Mouse (Mus musculus) G1E-ER4 (cell line): ENCODE data around the gene Ldoc1. TPM values are rescaled to one million over a fixed set of nuclear protein-coding genes. Genes with fewer than 3 reads are reported as not detected.

Experiments
- GATA1 ChIP-seq: IDR thresholded peaks from one replicate; pipeline ENCODE4 v1.8.0; 2012; ENCODE audit warnings: low read length, inconsistent platforms
- polyA plus RNA-seq: library from polyadenylated mRNA; stranded (reverse); fragments of >175 nt; gene quantifications from 2 replicates; pipeline ENCODE4 v1.2.3, GENCODE M21; 2012

Gene Ldoc1
- not detected in 2 replicates for polyA plus RNA-seq

DNA sequence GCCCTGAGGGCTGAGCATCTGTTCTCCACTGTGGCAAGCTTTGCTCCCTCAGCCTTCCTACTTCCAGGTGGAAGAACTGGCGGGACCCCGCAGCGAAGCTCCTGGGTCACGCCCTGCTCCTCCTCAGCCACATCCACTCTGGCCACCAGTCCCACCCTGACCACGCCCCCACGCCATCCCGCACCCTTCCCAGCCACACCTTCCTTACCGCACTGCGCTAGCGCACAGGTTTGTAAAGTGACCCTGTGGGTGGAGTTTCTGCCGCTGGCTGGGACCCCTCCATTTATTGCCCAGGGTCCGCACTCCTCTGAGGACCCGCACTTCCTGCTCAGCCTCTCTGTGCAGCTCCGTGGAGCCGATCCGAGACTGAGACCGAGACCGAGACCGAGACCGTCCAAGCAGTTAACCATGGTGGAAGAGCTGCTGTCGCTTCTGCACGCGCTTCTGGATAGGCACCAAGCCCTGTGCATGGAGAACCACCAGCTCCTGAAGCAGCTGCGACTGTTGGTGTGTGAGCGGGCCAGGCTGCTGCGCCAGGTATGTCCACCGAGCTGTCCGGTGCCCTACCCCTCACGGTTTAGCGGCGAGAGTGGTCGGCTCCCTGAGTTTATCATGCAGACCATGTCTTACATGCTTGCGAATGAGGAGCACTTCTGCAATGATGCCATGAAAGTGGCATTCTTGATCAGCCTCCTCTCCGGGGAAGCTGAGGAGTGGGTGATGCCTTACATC is at the start of gene Ldoc1:
Gene Ldoc1 (plus strand): TSS at position 196 of the 732 bp plus-strand sequence.
- no peak for TF ChIP-seq GATA1

DNA sequence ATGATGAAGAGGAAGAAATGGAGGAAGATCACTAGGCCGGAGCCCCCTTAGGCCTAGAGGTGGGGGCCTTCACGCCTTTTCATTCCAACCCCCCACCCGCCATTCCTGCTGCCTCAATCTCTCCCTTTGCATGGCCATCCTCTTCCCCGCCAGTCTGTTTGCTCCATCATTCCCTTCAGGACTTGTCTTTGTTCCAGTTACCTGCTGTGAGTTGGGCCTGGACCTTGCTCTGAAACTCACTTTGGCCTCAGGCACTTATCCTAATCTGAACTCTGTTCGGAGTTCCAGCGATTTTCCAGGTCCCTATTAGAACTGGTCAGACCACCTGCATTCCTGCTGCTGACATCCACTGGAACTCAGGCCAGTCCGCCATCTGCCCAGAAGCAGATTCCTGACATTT is 834 bp downstream of the Ldoc1 start:
- TF ChIP-seq GATA1, result no peak

DNA sequence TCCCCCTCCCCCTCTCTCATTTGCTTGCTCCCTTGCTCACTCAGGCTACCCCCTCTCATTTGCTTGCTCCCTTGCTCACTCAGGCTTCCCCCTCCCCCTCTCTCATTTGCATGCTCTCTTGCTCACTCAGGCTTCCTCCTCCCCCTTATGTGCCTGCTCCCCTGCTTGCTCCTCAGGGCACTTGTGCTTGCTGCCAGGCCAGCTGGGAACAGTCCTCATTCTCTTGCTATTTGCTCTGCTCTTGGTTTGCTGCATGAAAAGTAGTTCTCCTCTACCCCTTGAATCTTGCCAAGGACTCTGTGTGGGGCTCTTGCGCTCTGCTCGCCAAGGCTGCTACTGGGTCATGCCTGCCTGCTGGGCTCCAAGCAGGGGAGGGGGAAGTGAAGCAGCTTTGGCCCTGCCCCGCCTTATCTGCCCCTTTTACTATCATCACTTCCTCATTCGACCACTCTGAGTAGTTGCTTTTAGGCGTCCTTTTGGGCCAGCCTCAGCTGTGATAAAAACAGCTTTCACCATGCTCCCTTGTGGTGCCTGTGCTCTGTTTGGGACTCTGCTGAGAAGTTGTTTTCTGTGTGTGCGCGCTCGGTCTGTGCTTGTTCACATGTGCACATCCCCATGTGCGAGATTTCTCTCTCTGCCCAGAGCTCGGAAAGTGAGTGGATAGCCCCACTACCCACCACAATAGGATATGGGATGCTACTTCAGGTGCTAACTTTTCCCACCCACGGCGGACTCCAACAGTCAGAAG is 13.2 kb downstream of the Ldoc1 start:
- TF ChIP-seq GATA1, result no peak

DNA sequence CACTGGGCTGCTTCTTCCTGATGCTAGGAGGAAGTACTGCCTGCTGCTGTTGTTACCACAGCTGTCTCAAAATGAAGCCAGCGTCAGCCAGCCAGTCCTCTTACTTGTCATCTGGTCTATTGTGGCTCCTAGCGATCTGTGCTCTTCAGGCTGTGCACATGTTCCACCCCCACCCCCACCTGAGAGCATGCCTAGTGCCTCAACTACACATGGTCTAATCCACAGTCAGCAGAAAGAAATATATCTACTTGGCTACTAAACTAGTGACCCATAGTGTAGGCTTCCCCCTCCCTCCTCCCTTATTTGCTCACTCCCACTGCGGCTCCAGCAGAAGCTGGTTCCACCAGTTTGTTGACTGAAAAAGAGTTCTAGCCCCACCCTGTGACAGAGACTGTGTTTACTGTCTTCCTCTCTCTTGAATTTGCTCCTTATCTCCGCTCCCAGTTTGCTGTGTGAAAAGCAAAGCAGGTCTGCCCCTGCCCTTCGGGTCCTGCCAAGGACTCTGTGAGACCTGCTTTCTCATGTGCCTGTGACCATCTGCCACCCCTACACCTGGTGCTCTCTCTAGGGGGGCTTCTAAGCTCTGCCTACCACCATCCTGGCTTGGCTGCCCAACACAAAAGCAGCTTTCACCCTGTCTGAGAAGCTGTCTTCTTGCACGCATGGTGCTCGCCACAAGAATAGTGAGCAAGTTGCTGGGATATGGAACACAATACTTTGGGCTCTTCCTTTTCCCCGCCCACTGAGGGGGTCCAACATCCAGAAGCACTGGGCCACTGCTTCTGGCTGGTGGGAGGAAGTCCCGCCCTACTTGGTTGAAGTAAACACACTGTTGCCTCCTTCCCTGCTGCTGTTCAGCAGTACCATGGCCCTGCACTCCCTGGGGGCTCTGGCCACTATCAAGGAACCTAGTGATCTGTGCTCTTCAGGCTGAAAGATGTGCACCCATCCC is 14.0 kb downstream of the Ldoc1 start:
- TF ChIP-seq GATA1, result no peak

DNA sequence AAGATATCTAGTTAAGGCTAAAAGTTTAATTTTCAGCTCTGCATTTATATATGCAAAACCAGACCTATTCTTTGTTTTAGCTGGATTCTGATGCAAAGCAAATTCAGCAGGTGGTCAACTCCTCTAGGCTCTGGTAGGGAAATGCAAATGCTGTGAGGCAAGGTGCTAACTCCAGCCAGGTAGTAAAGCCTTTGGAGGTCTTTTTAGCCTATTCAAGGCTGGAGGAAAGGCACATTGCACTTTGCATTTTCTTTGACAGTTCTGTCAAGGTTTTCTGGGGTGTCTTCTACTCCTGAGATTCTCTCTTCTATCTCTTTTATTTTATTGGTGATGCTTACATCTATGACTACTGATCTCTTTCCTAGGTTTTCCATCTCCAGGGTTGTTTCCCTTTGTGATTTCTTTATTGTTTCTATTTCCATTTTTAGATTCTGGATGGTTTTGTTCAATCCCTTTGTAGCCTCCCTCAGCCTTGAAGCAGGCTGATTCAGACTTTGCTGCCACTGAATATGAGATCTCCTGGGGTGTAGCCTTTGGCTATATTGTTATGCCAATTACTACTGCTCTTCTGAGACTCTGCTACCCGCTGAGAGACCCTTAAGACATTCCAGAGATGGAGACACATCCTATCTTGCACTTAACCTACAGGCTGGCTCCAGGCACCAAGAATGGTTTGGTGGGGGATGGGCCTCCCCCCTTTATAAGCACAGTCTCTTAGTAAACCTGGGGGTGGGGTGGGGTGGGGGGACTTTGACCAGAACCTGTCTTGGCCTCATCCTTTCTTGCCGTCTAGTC is 18.4 kb downstream of the Ldoc1 start:
- TF ChIP-seq GATA1, result no peak
